Mouse (Mus musculus) ES-E14 (cell line): ENCODE data around the gene Apc2. TPM values are rescaled to one million over a fixed set of nuclear protein-coding genes. Genes with fewer than 3 reads are reported as not detected.
A peak's percentile ranks its signal among the peaks of the same experiment; 100 is the strongest.

Source experiments
- DNase-seq: peaks from one replicate; pipeline ENCODE4 v3.0.0-alpha.2; 2013; ENCODE audit warnings: low read depth, low spot score
- H3K27ac ChIP-seq: 2 replicates; pipeline ENCODE4 v1.5.1; 2012; ENCODE audit warnings: low read depth, mild to moderate bottlenecking, low read length, moderate library complexity, mixed read lengths; ENCODE audit not compliant: poor library complexity, insufficient read depth, severe bottlenecking
- H3K36me3 ChIP-seq: 2 replicates; pipeline ENCODE4 v1.6.1; 2012; ENCODE audit warnings: mild to moderate bottlenecking, low read length, moderate library complexity, mixed read lengths; ENCODE audit not compliant: control insufficient read depth, poor library complexity, insufficient read depth, severe bottlenecking
- H3K4me1 ChIP-seq, 2 experiments: fragments of 150-350 bp in 1 of 2; sonication (generic) in 1 of 2; 2 replicates each; pipeline ENCODE4 v1.6.1; 2012; ENCODE audit warnings: low read length in 2 of 2, mild to moderate bottlenecking in 1 of 2, mixed read lengths in 1 of 2; ENCODE audit not compliant: control insufficient read depth in 2 of 2, insufficient read depth in 2 of 2, poor library complexity in 1 of 2
- H3K4me3 ChIP-seq, 2 experiments: fragments of 150-350 bp in 1 of 2; sonication (generic) in 1 of 2; 2 replicates each; pipeline ENCODE4 v1.5.1; 2012; ENCODE audit warnings: low read length in 2 of 2, low read depth in 1 of 2, mild to moderate bottlenecking in 1 of 2, mixed read lengths in 1 of 2; ENCODE audit not compliant: insufficient read depth in 1 of 2, poor library complexity in 1 of 2, severe bottlenecking in 1 of 2
- H3K9ac ChIP-seq: 2 replicates; pipeline ENCODE4 v1.6.1; 2012; ENCODE audit warnings: low read depth, mild to moderate bottlenecking, low read length, mixed read lengths; ENCODE audit not compliant: poor library complexity, insufficient read depth, severe bottlenecking
- H3K9me3 ChIP-seq: fragments of 150-350 bp; sonication (generic); 2 replicates; pipeline ENCODE4 v1.6.1; 2012; ENCODE audit warnings: low read depth, mild to moderate bottlenecking, low read length; ENCODE audit not compliant: control insufficient read depth, insufficient read depth
- CHD2 ChIP-seq: IDR thresholded peaks from 2 replicates; pipeline ENCODE4 v1.6.1; 2014; ENCODE audit warnings: mild to moderate bottlenecking, low read depth, low read length, inconsistent platforms
- HCFC1 ChIP-seq: IDR thresholded peaks from 2 replicates; pipeline ENCODE4 v1.6.1; 2012; ENCODE audit warnings: low read length, inconsistent platforms, borderline replicate concordance; ENCODE audit not compliant: insufficient read depth
- MAFK ChIP-seq: IDR thresholded peaks from 2 replicates; pipeline ENCODE4 v1.6.1; 2014; ENCODE audit warnings: mild to moderate bottlenecking, low read depth, low read length, inconsistent platforms; ENCODE audit not compliant: insufficient read depth
- ZC3H11A ChIP-seq: IDR thresholded peaks from 2 replicates; pipeline ENCODE4 v1.6.1; 2012; ENCODE audit warnings: low read depth, mild to moderate bottlenecking, inconsistent platforms, low read length, borderline replicate concordance
- ZNF384 ChIP-seq: IDR thresholded peaks from 2 replicates; pipeline ENCODE4 v1.6.1; 2012; ENCODE audit warnings: low read depth, low read length, inconsistent platforms
- in situ Hi-C, 2 experiments: fragments of 600-800 bp; cut with MboI; formaldehyde crosslinking; loops; one replicate each; pipeline ENCODE4 v1.15.1; 2025; ENCODE audit warnings: low sequenced_read_pairs in 2 of 2, inconsistent platforms in 1 of 2; ENCODE audit not compliant: unreplicated experiment in 2 of 2
- total RNA-seq: library from RNA; depleted of rRNA; stranded (reverse); fragments of 300-350 nt; gene quantifications from 2 replicates; pipeline ENCODE4 v1.2.3, GENCODE M21; 2012

Gene Apc2
- total RNA-seq, 1 experiment: 4.6 TPM

DNA sequence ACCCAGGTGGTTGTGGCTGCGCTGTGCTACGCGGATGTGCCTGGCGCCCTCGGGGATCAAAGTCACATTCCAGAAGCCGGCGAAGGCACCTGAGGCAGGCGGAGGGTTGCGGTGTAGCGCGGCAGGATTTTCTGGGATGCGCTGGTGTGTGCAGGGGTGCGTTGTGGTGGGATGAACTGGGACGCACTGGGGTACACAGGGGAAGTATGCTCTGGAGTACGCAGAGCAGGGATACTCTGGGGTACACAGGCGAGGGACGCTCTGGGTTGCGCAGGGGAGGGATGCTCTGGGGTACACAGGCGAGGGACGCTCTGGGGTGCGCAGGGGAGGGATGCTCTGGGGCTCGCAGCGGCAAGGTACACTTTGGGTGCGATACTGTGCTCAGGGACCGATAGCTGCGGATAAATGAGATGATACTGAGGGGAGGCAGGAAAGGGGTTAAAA, 46.5 kb downstream of the Apc2 start:
- Histone ChIP-seq H3K27ac (no peak overlapping the region), H3K4me1 (peaks cover 2 to 33% of the 10 kb centered on the region in 2 experiments; a peak in 3 of 4 replicates), H3K9me3 (no peaks in the 10 kb centered on the region), H3K9ac (no peak overlapping the region; the same call in 1 of the 2 replicates), H3K36me3 (no peaks in the 10 kb centered on the region), H3K4me3 (peak overlapping the region; percentile 58 to 70)
- no peak for TF ChIP-seq CHD2
- TF ChIP-seq ZNF384: no peak
- no peak for TF ChIP-seq ZC3H11A
- TF ChIP-seq HCFC1: no peak
- TF ChIP-seq MAFK: no peak
- in situ Hi-C loops: no loop called here
- DNase-seq: no peak

DNA sequence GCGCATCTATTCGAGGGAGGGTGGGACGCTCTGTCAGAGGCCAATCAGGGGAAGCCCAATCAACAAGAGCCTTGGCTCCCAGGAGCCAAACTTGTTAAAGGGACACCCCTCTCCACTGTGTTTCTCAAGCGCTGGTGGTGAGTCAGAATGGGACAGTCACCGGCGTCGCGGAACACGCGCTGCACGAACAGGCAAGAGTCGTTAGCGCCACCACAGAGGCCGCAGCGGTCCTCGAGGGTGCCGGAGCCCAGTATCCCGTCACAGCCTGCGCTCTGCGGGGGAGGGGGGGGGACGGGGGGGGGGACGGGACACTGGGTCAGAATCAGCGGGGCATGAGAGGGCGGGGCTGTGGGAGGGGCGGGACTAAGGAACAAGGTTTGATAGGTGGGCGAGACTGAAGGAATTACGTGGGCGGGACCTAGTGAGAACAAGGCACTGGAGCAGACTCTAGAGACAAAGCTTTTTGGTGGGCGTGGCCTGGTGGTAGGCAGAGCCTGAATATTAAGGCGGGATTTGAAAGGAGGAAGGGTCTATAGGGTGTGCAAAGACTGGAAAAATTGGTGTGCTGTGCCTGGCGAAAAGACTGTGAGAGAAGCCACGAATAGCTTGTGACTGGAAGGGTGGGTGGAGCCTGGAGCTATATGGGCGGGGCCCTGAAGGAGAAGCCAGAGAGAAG, 47.1 kb downstream of the Apc2 start:
- TF ChIP-seq ZC3H11A (no peak), MAFK (no peak), ZNF384 (no peak), HCFC1 (no peak), CHD2 (no peak)
- in situ Hi-C loops: no loop called here
- DNase-seq: peak; percentile 92
- Histone ChIP-seq H3K4me3 (peak overlapping the region; percentile 58 to 70), H3K9ac (no peak overlapping the region), H3K36me3 (no peaks in the 10 kb centered on the region), H3K4me1 (peaks cover 2 to 36% of the 10 kb centered on the region in 2 experiments; a peak in 3 of 4 replicates), H3K9me3 (no peaks in the 10 kb centered on the region), H3K27ac (no peak overlapping the region)

DNA sequence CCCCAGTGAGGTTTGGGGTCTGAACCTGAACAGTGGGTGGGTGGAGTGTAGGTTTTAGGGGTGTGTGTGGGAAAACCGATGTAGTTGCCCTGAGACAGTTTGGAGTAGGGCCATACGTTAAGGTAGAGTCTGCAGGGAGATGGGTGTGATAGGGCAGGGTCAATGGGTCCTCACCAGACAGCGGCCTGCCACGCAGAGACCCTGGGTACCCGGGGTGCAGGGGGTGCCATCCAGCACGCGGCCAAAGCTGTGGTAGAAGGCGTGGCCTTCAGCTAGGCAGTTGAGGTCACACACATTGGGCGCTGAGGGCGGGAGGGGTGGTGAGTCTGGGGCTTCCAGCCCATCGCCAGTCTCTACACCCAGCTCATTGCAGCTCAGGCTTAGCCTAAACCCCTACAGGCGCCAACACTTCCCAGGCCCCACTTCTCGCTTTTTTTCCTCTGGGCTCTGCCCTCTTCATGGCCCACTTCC, 47.7 kb downstream of the Apc2 start:
- no peak for DNase-seq
- H3K27ac ChIP-seq: no peak overlapping the region
- peak overlapping the region; percentile 21 to 30; a peak in 3 of 4 replicates for H3K4me3 ChIP-seq
- no peaks in the 10 kb centered on the region for H3K9me3 ChIP-seq
- no peaks in the 10 kb centered on the region for H3K36me3 ChIP-seq
- H3K9ac ChIP-seq: no peak overlapping the region
- in situ Hi-C loops: no loop called here
- TF ChIP-seq HCFC1: no peak
- no peak for TF ChIP-seq MAFK
- TF ChIP-seq CHD2: no peak
- no peak for TF ChIP-seq ZC3H11A
- no peak for TF ChIP-seq ZNF384
- H3K4me1 ChIP-seq: peaks cover 2 to 36% of the 10 kb centered on the region in 2 experiments; a peak in 3 of 4 replicates

DNA sequence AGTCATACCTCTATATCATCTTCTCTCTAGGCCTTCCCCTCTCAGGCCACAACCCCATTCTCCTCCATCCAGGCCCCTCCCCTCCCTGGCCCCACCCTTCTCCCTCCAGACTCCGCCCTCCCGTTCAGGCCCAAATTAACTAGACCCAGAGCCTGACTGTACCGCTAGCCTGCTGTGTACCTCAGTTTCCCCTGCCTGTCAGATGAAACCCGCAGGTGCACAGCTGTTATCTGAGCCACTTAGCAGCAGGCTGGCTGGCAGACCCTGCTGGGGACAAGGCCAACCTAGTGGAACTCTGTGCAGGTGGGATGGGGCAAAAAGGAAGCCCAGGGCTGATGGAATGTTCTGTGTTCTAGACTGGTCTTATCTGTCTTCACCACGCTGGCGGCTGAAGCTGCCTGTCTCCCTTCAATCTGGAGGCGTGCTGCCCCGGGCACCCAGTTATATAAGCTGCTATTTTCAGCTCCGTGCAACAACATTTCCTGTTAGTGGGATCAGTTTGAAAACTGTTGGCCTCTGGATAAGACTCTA, 48.4 kb downstream of the Apc2 start:
- Histone ChIP-seq H3K27ac (no peak overlapping the region), H3K9me3 (no peaks in the 10 kb centered on the region), H3K4me3 (no peak overlapping the region), H3K36me3 (no peaks in the 10 kb centered on the region), H3K9ac (no peak overlapping the region), H3K4me1 (peaks cover 2 to 38% of the 10 kb centered on the region in 2 experiments; a peak in 3 of 4 replicates)
- TF ChIP-seq CHD2 (no peak), ZC3H11A (no peak), ZNF384 (no peak), MAFK (no peak), HCFC1 (no peak)
- in situ Hi-C loops: no loop called here
- no peak for DNase-seq
